Mouse (Mus musculus): ENCODE measurements around the gene Col24a1. TPM values are rescaled to one million over a fixed set of nuclear protein-coding genes. Genes with fewer than 3 reads are reported as not detected.

Gene Col24a1
- polyA plus RNA-seq, 1 experiment from 2014 or later, result 1.1 TPM

DNA sequence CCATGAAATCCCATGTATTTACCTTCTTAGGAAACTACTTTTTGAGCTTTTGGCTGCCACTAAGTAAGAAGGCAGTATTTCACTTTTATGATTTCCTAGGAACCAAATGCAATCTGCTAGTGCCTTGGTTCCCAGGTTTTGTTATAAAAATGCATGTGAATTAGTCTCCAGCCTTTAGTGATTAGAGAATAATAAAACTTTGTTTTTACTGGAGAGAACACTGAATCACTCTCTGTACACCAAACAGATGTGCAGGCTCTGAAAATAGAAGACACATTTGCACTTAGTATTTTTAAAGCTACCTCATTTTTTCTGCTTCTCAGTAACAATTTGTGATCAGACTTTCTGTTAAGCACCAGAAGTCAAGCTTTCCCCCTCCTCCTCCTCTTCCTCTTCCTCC lies 94.2 kb downstream of the Col24a1 start:
- no peak for ATAC-seq (replicated peaks; ENCODE audit: extremely low read depth, insufficient read depth, low FRiP score)
- Histone ChIP-seq H3K4me3 (ENCODE audit: low read length) (no peak overlapping the region), H3K9me3 (replicated peaks; ENCODE audit: control insufficient read depth, low read length) (no peaks in the 10 kb centered on the region), H3K9ac (ENCODE audit: low read length) (no peak overlapping the region), H3K4me2 (ENCODE audit: low read depth, low read length) (no peak overlapping the region), H3K4me1 (ENCODE audit: control insufficient read depth, insufficient read depth, low read length) (no peaks in the 10 kb centered on the region), H3K27me3 (ENCODE audit: control insufficient read depth, insufficient read depth, low read length) (no peaks in the 10 kb centered on the region), H3K27ac (ENCODE audit: low read length) (no peak overlapping the region), H3K36me3 (ENCODE audit: control insufficient read depth, insufficient read depth) (no peaks in the 10 kb centered on the region)

DNA sequence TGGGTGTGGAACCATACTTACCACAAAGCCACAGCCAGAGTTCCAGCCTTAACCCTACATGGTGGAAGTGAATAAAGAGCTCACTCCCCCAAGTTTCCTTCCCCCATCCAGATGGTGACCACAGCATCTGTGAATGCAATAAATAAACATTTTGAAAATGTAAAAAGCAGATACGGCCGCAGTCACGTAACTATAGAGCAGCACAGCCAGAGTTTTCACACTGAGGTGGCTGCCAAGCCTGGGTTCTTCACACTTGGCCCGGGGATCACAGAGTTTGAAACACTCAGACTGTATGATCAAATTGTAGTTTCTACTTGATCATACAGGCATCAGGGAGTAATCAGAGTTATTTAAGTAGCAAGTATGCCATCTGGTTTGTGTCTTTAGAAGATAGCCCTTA lies 98.4 kb downstream of the Col24a1 start:
- 68% methylated on average over 4 of the region's 4 CpGs for WGBS
- H3K4me1 ChIP-seq (ENCODE audit: control insufficient read depth, insufficient read depth, low read length), result no peaks in the 10 kb centered on the region
- H3K27ac ChIP-seq (ENCODE audit: low read length), result no peak overlapping the region
- no peak for ATAC-seq (replicated peaks; ENCODE audit: extremely low read depth, insufficient read depth, low FRiP score)
- no peaks in the 10 kb centered on the region for H3K27me3 ChIP-seq (ENCODE audit: control insufficient read depth, insufficient read depth, low read length)
- no peak overlapping the region for H3K9ac ChIP-seq (ENCODE audit: low read length)
- no peak overlapping the region for H3K4me2 ChIP-seq (ENCODE audit: low read depth, low read length)
- H3K9me3 ChIP-seq (replicated peaks; ENCODE audit: control insufficient read depth, low read length), result 0 out of 2 replicates have a peak, but pooled peaks cover 2% of the 10 kb centered on the region
- H3K4me3 ChIP-seq (ENCODE audit: low read length), result no peak overlapping the region
- no peaks in the 10 kb centered on the region for H3K36me3 ChIP-seq (ENCODE audit: control insufficient read depth, insufficient read depth)

DNA sequence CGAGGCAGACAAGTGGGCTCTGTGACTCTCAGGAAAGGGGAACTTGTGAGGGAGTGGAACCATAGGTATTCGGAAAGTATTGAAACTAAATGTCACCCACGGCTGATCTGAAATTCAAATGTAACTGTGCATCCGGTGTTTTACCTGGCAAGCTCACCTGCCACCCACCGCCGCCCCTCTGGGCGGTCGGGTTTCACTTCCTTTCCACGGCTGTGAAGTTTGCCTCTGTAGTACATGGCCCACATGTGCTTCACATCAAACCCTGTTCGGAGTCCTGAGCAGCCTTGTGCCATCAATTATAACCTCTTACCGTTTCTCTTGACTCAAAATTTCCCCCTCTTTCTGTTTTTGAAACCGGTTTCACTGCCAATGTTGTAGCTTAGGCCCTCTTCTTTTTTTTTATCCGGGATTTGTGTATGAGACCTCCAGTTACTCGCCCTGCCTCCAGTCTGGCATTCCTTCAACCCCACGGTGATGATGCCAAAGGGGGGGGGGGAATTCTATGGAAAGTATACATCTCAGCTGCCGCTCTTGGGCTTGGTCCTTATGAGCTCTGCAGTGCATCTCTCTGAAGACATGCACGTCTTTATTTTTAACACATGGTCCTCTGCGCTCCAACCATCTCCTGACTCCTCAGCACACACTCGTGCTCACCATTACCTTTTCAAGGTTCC lies 99.9 kb downstream of the Col24a1 start:
- Histone ChIP-seq H3K27me3 (ENCODE audit: control insufficient read depth, insufficient read depth, low read length) (no peaks in the 10 kb centered on the region), H3K4me2 (ENCODE audit: low read depth, low read length) (no peak overlapping the region), H3K4me3 (ENCODE audit: low read length) (no peak overlapping the region), H3K27ac (ENCODE audit: low read length) (no peak overlapping the region), H3K36me3 (ENCODE audit: control insufficient read depth, insufficient read depth) (no peaks in the 10 kb centered on the region), H3K9me3 (replicated peaks; ENCODE audit: control insufficient read depth, low read length) (0 out of 2 replicates have a peak, but pooled peaks cover 2% of the 10 kb centered on the region), H3K4me1 (ENCODE audit: control insufficient read depth, insufficient read depth, low read length) (no peaks in the 10 kb centered on the region), H3K9ac (ENCODE audit: low read length) (no peak overlapping the region)
- no peak for ATAC-seq (replicated peaks; ENCODE audit: extremely low read depth, insufficient read depth, low FRiP score)
- WGBS, result 73% methylated on average over 19 of the region's 19 CpGs

DNA sequence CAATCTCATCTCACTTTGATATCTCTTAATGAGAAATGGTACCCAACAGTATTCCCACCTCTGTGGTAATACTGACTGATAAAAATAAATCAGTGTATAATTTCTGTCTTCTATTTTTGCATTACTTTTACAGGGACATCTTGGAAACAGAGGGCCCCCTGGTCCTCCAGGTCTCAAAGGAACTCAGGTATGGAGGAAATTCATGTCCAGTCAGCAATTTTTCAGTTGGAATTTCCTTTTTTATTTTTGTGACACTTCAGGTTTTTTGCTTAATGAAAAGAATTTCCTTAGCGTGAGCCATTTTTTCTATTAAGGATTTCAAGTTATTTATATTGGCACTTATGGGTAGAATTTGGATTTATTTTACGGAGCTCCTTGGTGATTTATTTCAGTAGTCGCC lies 106.9 kb downstream of the Col24a1 start:
- Histone ChIP-seq H3K9ac (ENCODE audit: low read length) (no peak overlapping the region), H3K4me2 (ENCODE audit: low read depth, low read length) (no peak overlapping the region), H3K27me3 (ENCODE audit: control insufficient read depth, insufficient read depth, low read length) (no peaks in the 10 kb centered on the region), H3K4me1 (ENCODE audit: control insufficient read depth, insufficient read depth, low read length) (no peaks in the 10 kb centered on the region), H3K4me3 (ENCODE audit: low read length) (no peak overlapping the region), H3K36me3 (ENCODE audit: control insufficient read depth, insufficient read depth) (no peaks in the 10 kb centered on the region), H3K27ac (ENCODE audit: low read length) (no peak overlapping the region), H3K9me3 (replicated peaks; ENCODE audit: control insufficient read depth, low read length) (0 out of 2 replicates have a peak, but pooled peaks cover under 1% of the 10 kb centered on the region)
- ATAC-seq (replicated peaks; ENCODE audit: extremely low read depth, insufficient read depth, low FRiP score), result no peak
- 87% methylated on average over 3 of the region's 3 CpGs for WGBS

DNA sequence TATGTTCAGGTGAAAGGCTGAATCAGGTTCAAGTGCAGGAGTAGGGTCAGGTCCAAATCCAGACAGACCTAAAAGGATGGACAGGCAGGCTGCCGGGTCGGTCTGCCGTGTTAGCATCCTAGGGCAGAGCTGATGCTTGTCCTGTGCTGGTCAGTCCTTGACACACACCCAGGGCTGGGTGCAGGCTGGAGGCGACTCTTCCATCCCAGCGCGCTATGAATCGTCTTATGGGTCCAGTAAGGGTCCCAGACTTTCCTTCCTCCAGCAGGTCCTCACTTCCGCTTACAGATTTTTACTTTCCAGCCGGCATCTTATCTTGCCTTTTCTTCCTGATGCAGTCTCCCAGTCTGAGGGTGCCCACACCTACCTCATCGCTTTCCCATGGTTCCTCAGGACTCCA lies 110.0 kb downstream of the Col24a1 start:
- H3K27me3 ChIP-seq (ENCODE audit: control insufficient read depth, insufficient read depth, low read length), result no peaks in the 10 kb centered on the region
- no peak for ATAC-seq (replicated peaks; ENCODE audit: extremely low read depth, insufficient read depth, low FRiP score)
- WGBS, result 86% methylated on average over 10 of the region's 10 CpGs
- H3K9ac ChIP-seq (ENCODE audit: low read length), result no peak overlapping the region
- H3K36me3 ChIP-seq (ENCODE audit: control insufficient read depth, insufficient read depth), result no peaks in the 10 kb centered on the region
- no peak overlapping the region for H3K4me2 ChIP-seq (ENCODE audit: low read depth, low read length)
- H3K4me3 ChIP-seq (ENCODE audit: low read length), result no peak overlapping the region
- no peaks in the 10 kb centered on the region for H3K9me3 ChIP-seq (replicated peaks; ENCODE audit: control insufficient read depth, low read length)
- H3K27ac ChIP-seq (ENCODE audit: low read length), result no peak overlapping the region
- H3K4me1 ChIP-seq (ENCODE audit: control insufficient read depth, insufficient read depth, low read length), result no peaks in the 10 kb centered on the region

DNA sequence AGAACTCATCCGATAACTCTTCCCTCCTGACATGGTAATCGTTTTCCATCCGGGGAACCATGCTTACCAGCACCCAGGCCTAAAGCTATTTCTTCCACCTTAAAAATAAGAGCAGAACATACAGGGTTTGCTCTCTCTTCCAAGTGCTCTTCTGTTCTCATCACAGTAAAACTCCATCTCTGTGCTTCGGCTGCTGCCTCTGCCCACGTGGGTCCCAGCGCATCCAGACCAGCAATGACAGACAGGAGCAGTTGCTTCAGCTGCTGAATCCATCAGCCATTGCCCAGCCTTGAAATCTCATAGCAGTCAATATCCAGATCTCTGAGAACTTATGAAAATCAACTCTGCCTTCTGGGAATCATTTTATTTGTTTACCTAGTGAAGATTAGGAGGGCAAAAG lies 110.7 kb downstream of the Col24a1 start:
- H3K4me2 ChIP-seq (ENCODE audit: low read depth, low read length), result no peak overlapping the region
- H3K27ac ChIP-seq (ENCODE audit: low read length), result no peak overlapping the region
- no peak overlapping the region for H3K4me3 ChIP-seq (ENCODE audit: low read length)
- no peak for ATAC-seq (replicated peaks; ENCODE audit: extremely low read depth, insufficient read depth, low FRiP score)
- 86% methylated on average over 6 of the region's 6 CpGs for WGBS
- peaks cover under 1% of the 10 kb centered on the region; the same call in 1 of the 2 replicates for H3K9me3 ChIP-seq (replicated peaks; ENCODE audit: control insufficient read depth, low read length)
- H3K36me3 ChIP-seq (ENCODE audit: control insufficient read depth, insufficient read depth), result no peaks in the 10 kb centered on the region
- no peak overlapping the region for H3K9ac ChIP-seq (ENCODE audit: low read length)
- no peaks in the 10 kb centered on the region for H3K27me3 ChIP-seq (ENCODE audit: control insufficient read depth, insufficient read depth, low read length)
- no peaks in the 10 kb centered on the region for H3K4me1 ChIP-seq (ENCODE audit: control insufficient read depth, insufficient read depth, low read length)

DNA sequence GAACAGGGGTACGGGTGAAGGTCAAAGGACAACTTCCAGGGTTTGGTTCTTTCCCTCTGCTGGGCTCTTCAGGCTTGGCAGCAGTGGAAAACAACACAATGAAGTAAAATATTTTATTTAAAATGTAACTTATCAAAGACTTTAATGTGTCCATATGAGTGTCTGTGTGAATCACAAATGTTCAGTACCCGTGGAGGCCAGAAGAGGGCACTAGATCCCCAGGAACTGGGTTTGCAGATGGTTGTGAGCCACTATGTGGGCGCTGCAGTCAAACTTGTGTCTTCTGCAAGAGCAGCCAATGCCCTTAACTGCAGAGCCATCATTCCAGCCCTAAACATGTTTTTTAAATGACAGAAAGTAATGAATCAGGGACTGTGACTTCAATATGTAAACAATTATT lies 115.8 kb downstream of the Col24a1 start:
- 61% methylated on average over 3 of the region's 3 CpGs for WGBS
- no peak overlapping the region for H3K4me3 ChIP-seq (ENCODE audit: low read length)
- no peak overlapping the region for H3K27ac ChIP-seq (ENCODE audit: low read length)
- H3K27me3 ChIP-seq (ENCODE audit: control insufficient read depth, insufficient read depth, low read length), result no peaks in the 10 kb centered on the region
- no peak overlapping the region for H3K4me2 ChIP-seq (ENCODE audit: low read depth, low read length)
- no peaks in the 10 kb centered on the region for H3K4me1 ChIP-seq (ENCODE audit: control insufficient read depth, insufficient read depth, low read length)
- no peak for ATAC-seq (replicated peaks; ENCODE audit: extremely low read depth, insufficient read depth, low FRiP score)
- peaks cover 2% of the 10 kb centered on the region; the same call in 1 of the 2 replicates for H3K9me3 ChIP-seq (replicated peaks; ENCODE audit: control insufficient read depth, low read length)
- H3K9ac ChIP-seq (ENCODE audit: low read length), result no peak overlapping the region
- no peaks in the 10 kb centered on the region for H3K36me3 ChIP-seq (ENCODE audit: control insufficient read depth, insufficient read depth)

DNA sequence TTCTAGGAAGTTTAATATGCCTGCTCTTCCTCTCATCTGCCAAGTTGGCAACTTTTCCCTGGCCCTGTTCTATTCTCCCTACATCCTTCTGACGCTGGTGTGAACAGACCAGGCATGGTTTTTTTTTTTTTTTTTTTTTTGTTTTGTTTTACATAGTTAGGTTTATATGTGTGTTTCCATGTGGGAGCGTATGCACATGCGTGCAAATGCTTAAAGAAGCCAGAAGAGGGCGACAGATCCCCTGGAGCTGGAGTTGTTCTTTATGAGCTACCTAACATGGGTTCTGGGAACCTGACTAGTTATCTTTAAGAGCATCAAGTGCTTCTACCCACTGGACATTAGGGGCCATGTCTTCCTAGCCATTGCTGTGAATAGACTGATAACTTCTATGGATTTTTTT lies 119.9 kb downstream of the Col24a1 start:
- H3K36me3 ChIP-seq (ENCODE audit: control insufficient read depth, insufficient read depth), result no peaks in the 10 kb centered on the region
- ATAC-seq (replicated peaks; ENCODE audit: extremely low read depth, insufficient read depth, low FRiP score), result no peak
- H3K27me3 ChIP-seq (ENCODE audit: control insufficient read depth, insufficient read depth, low read length), result no peaks in the 10 kb centered on the region
- no peaks in the 10 kb centered on the region for H3K4me1 ChIP-seq (ENCODE audit: control insufficient read depth, insufficient read depth, low read length)
- H3K9ac ChIP-seq (ENCODE audit: low read length), result no peak overlapping the region
- H3K9me3 ChIP-seq (replicated peaks; ENCODE audit: control insufficient read depth, low read length), result peaks cover 2% of the 10 kb centered on the region; the same call in 1 of the 2 replicates
- WGBS, result 37% methylated on average over 4 of the region's 4 CpGs
- no peak overlapping the region for H3K4me2 ChIP-seq (ENCODE audit: low read depth, low read length)
- H3K4me3 ChIP-seq (ENCODE audit: low read length), result no peak overlapping the region
- no peak overlapping the region for H3K27ac ChIP-seq (ENCODE audit: low read length)

DNA sequence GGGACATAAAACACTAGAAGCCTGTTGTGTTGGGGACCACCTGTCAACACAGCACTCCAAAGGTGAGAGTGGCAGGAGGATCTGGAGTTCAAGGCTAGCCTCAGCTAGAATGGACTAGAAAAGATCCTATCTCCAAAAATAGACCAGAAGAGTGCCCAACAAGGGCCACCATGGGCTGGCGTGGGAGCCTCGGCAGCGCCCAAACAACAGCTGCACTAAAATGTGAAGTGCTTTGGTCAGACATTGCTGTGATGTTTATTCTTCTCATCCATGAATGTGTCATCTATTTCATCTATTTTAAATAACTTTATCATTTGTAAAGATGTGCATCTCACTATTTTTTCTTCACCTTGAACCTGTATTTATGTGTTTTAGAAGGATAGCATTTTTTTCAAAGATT lies 122.1 kb downstream of the Col24a1 start:
- ATAC-seq (replicated peaks; ENCODE audit: extremely low read depth, insufficient read depth, low FRiP score), result no peak
- Histone ChIP-seq H3K27me3 (ENCODE audit: control insufficient read depth, insufficient read depth, low read length) (no peaks in the 10 kb centered on the region), H3K4me3 (ENCODE audit: low read length) (no peak overlapping the region), H3K36me3 (ENCODE audit: control insufficient read depth, insufficient read depth) (no peaks in the 10 kb centered on the region), H3K27ac (ENCODE audit: low read length) (no peak overlapping the region), H3K9me3 (replicated peaks; ENCODE audit: control insufficient read depth, low read length) (no peaks in the 10 kb centered on the region), H3K4me1 (ENCODE audit: control insufficient read depth, insufficient read depth, low read length) (no peaks in the 10 kb centered on the region), H3K9ac (ENCODE audit: low read length) (no peak overlapping the region), H3K4me2 (ENCODE audit: low read depth, low read length) (no peak overlapping the region)
- 75% methylated on average over 3 of the region's 3 CpGs for WGBS
